Mouse (Mus musculus) MEL (cell line): ENCODE results near the gene Senp5.

Experiments used
- CTCF ChIP-seq, 3 experiments: IDR thresholded peaks in 2 of 3; conservative IDR thresholded peaks in 1 of 3; 2 replicates each; pipeline ENCODE4 v1.5.1; 2011 to 2012; ENCODE audit warnings: low read length in 3 of 3, low read depth in 2 of 3, mild to moderate bottlenecking in 2 of 3, improper control_type of control experiment in 1 of 3, inconsistent platforms in 1 of 3, mixed read lengths in 1 of 3, moderate library complexity in 1 of 3; ENCODE audit not compliant: control insufficient read depth in 1 of 3, insufficient read depth in 1 of 3, poor library complexity in 1 of 3, severe bottlenecking in 1 of 3
- E2F4 ChIP-seq: IDR thresholded peaks from 2 replicates; pipeline ENCODE4 v1.6.1; 2011; ENCODE audit warnings: low read depth, low read length, improper control_type of control experiment, borderline replicate concordance
- ELF1 ChIP-seq: IDR thresholded peaks from 2 replicates; pipeline ENCODE4 v1.6.1; 2014; ENCODE audit warnings: low read depth, mild to moderate bottlenecking, inconsistent platforms, low read length, improper control_type of control experiment, moderate library complexity
- EP300 ChIP-seq, 2 experiments: IDR thresholded peaks; 2 replicates each; pipeline ENCODE4 v1.6.1; 2011; ENCODE audit warnings: improper control_type of control experiment in 2 of 2, low read length in 2 of 2, low read depth in 1 of 2, mild to moderate bottlenecking in 1 of 2
- HCFC1 ChIP-seq: IDR thresholded peaks from 2 replicates; pipeline ENCODE4 v1.6.1; 2012; ENCODE audit warnings: low read depth, mild to moderate bottlenecking, inconsistent platforms, low read length, improper control_type of control experiment, moderate library complexity
- MAZ ChIP-seq: IDR thresholded peaks from 2 replicates; pipeline ENCODE4 v1.6.1; 2012; ENCODE audit warnings: low read depth, mild to moderate bottlenecking, inconsistent platforms, low read length, improper control_type of control experiment
- MXI1 ChIP-seq: IDR thresholded peaks from 2 replicates; pipeline ENCODE4 v1.6.1; 2011; ENCODE audit warnings: mild to moderate bottlenecking, low read depth, low read length, improper control_type of control experiment
- POLR2A ChIP-seq, 2 experiments: IDR thresholded peaks; 2 replicates each; pipeline ENCODE4 v1.6.1; 2011 to 2012; ENCODE audit warnings: low read length in 2 of 2, mild to moderate bottlenecking in 2 of 2, control low read depth in 1 of 2, improper control_type of control experiment in 1 of 2, low read depth in 1 of 2, moderate library complexity in 1 of 2; ENCODE audit not compliant: control insufficient read depth in 1 of 2, insufficient read depth in 1 of 2, poor library complexity in 1 of 2
- POLR2AphosphoS2 ChIP-seq: IDR thresholded peaks from 2 replicates; pipeline ENCODE4 v1.6.1; 2011; ENCODE audit warnings: low read length, improper control_type of control experiment
- RAD21 ChIP-seq: IDR thresholded peaks from 2 replicates; pipeline ENCODE4 v1.6.1; 2011; ENCODE audit warnings: mild to moderate bottlenecking, low read depth, low read length, improper control_type of control experiment
- SIN3A ChIP-seq: IDR thresholded peaks from 2 replicates; pipeline ENCODE4 v1.6.1; 2012; ENCODE audit warnings: low read length, improper control_type of control experiment, inconsistent platforms
- UBTF ChIP-seq: IDR thresholded peaks from 2 replicates; pipeline ENCODE4 v1.6.1; 2012; ENCODE audit warnings: low read depth, mild to moderate bottlenecking, inconsistent platforms, low read length, improper control_type of control experiment, moderate library complexity, borderline replicate concordance; ENCODE audit not compliant: insufficient read depth
- USF1 ChIP-seq: IDR thresholded peaks from 2 replicates; pipeline ENCODE4 v1.6.1; 2014; ENCODE audit warnings: low read depth, mild to moderate bottlenecking, inconsistent platforms, low read length, improper control_type of control experiment, moderate library complexity

- TF ChIP-seq CTCF (IDR thresholded peaks at IDR 0.05 in 2 of 3, conservative IDR thresholded peaks at IDR 0.05 in 1 of 3; ENCODE audit: control insufficient read depth in 1 of 3, insufficient read depth in 1 of 3, low read depth in 2 of 3, low read length in 3 of 3, poor library complexity in 1 of 3, severe bottlenecking in 1 of 3) (no peak), RAD21 (no peak), MXI1 (no peak), E2F4 (no peak), MAZ (no peak), POLR2A (IDR thresholded peaks at IDR 0.05; ENCODE audit: control insufficient read depth in 1 of 2, insufficient read depth in 1 of 2, low read depth in 1 of 2, low read length in 2 of 2, poor library complexity in 1 of 2) (no peak), UBTF (no peak), POLR2AphosphoS2 (no peak), EP300 (IDR thresholded peaks at IDR 0.05; ENCODE audit: low read depth in 1 of 2, low read length in 2 of 2) (no peak), HCFC1 (no peak), ELF1 (no peak), SIN3A (no peak), USF1 (no peak)
Measured at GRCm38 (mm10) chr16:31996371-31996770, 6.7 kb downstream of the Senp5 start.
